Mouse (Mus musculus) olfactory bulb, adult 2 months (tissue): Measurements from ENCODE around the gene Arpc4.
A peak's percentile ranks its signal among the peaks of the same experiment; 100 is the strongest.

Experiments
- CTCF ChIP-seq: fragments of 200-500 bp; IDR thresholded peaks from 2 replicates; pipeline ENCODE4 v1.5.1; 2012; ENCODE audit warnings: low read depth, mild to moderate bottlenecking, low read length, moderate library complexity; ENCODE audit not compliant: insufficient read depth
- POLR2A ChIP-seq: fragments of 200-500 bp; IDR thresholded peaks from 2 replicates; pipeline ENCODE4 v1.6.1; 2012; ENCODE audit warnings: mild to moderate bottlenecking, low read depth, low read length, moderate library complexity; ENCODE audit not compliant: insufficient read depth

DNA sequence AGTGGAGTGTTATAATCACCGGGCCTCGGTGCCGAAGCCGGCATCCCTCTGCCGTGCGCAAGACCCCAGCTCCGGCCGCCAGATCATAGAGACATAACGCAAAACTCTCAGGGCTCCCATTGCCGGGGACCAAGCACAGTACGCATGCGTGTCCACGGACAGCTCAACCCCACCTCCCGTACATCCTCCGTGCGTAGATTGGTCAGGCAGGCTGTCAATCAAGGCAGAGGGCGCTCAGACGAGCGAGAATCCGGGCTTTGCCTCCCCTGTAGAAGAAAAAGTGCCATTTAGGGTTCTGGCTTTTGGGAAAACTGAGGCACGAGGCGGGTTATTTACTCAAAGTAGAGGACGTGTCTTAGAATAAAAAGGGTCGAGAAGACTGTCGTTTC lies 41.3 kb downstream of the Arpc4 start, which contains the start of gene Rpusd3:
- TF ChIP-seq CTCF (no peak), POLR2A (peak; percentile 78)
